Mouse (Mus musculus) adrenal gland, adult 10 weeks (tissue): Measurements from ENCODE around the gene Sh2d7. TPM values are rescaled to one million over a fixed set of nuclear protein-coding genes. Genes with fewer than 3 reads are reported as not detected.

Experiments
- polyA plus RNA-seq: library from polyadenylated mRNA; stranded (reverse); fragments of 350-450 nt; fragmentation: Illumina TruSeq; extraction: RNeasy Lipid Tissue Mini Kit (QIAGEN cat#74804); gene quantifications from one replicate; pipeline ENCODE4 v1.2.3, GENCODE M21; 2014; ENCODE audit warnings: low read depth, low replicate concordance

The Sh2d7 gene
- polyA plus RNA-seq: not detected

GRCm38 (mm10) chr9:54538684-54539083 is at the start of gene Sh2d7:
TSS of gene Sh2d7 (plus strand) at chr9:54538984.

GRCm38 (mm10) chr9:54501453-54502110 is 37.2 kb upstream of the Sh2d7 start, which contains the start of gene Dmxl2:
TSS of gene Dmxl2 (minus strand) at chr9:54501626.

GRCm38 (mm10) chr9:54559771-54560471 is 21.1 kb downstream of the Sh2d7 start, which contains the start of gene Cib2:
TSS of gene Cib2 (minus strand) at chr9:54560218.

GRCm38 (mm10) chr9:54586199-54587061 is 47.6 kb downstream of the Sh2d7 start, which contains the start of gene Idh3a:
TSS of gene Idh3a (plus strand) at chr9:54586334.

Other genes starting within 250 kb of the Sh2d7 start
- gene Dmxl2, start 37.4 kb upstream of the Sh2d7 start, polyA plus RNA-seq: 25.5 TPM
- gene Cib2, start 21.2 kb downstream of the Sh2d7 start, polyA plus RNA-seq: 6.7 TPM
- 377 TPM for gene Idh3a, start 47.4 kb downstream of the Sh2d7 start, polyA plus RNA-seq
- 16.7 TPM for gene Acsbg1, start 122.9 kb downstream of the Sh2d7 start, polyA plus RNA-seq
- 52.7 TPM for gene Dnaja4, start 159.9 kb downstream of the Sh2d7 start, polyA plus RNA-seq
- 109 TPM for gene Wdr61, start 195.5 kb downstream of the Sh2d7 start, polyA plus RNA-seq
- not detected for gene Crabp1, start 225.8 kb downstream of the Sh2d7 start, polyA plus RNA-seq